Mouse (Mus musculus) v-Abl transformed pro-B cells (cell line): ENCODE results near the gene Phf14.

Source experiments
- in situ Hi-C, 2 experiments: fragments of 400-800 bp; cut with MboI; formaldehyde crosslinking; loops; one replicate each; pipeline ENCODE4 v1.15.1; 2025; ENCODE audit not compliant: unreplicated experiment in 2 of 2

Phf14 gene

DNA sequence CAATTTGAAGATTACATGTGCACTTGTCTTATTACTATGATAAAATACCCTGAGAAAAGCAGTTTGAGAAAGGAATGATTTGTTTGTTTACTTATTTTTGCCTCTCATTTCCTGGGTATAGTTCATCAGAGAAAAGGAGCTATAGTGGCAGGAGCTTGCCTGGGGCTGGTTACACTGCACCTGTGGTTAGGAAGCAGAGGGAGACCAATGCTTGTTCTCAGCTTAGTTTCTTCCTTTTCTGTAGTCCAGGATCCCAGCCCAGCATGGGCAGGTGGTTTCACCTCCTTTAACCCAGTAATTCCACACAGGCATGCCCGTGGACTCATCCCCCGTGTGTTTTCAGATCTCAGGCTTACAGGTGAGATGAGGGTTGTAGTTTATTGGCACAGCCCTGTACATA lies 107.1 kb downstream of the Phf14 start:
- in situ Hi-C loops: no loop called here

DNA sequence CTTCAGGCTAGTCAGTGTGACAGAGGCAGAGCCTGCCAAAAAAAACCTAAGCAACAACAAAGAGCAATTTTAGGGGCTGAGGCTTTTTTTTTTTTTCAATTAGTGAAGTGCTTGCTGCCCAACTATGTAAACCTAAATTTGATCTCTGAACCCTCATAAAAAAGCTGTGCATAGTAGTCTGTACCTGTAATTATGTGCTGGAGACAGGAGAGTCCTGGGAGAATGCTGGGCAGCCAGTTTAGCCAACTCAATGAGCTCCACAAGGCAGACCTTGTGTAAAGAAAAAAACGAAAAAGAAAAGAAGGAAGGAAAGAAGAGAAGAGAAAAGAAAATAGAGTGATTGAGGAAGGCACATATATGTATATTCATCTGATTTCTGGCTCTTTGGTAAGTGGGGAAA lies 112.1 kb downstream of the Phf14 start:
- in situ Hi-C loops: loop anchor here in 1 of 2 experiments (5.0 kb wide), 1 partner anchor 98 kb away; no protein-coding TSS in a partner anchor

GRCm38 (mm10) chr6:12020156-12020555 lies 112.5 kb downstream of the Phf14 start:
- in situ Hi-C loops: loop anchor here in 1 of 2 experiments (5.0 kb wide), 1 partner anchor 97 kb away; no protein-coding TSS in a partner anchor

DNA sequence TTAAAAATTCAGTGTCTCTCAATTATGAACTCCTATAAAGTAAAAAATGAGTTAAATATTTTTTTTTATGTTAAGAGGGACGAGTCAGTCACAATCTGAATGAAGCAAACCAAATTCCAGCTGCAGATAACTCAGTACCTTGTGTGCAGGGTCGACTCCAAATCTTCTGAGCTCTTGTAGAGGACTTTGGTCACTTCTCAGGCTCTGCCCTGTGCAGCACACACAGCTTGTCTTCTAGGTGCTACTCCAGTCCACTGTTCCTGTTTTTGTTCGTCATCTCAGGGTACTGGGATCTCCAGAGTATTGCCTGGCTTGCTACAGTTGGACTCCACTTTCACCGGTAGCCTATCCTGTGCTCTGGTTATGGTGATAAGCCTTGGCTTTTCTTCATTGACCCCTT lies 113.1 kb downstream of the Phf14 start:
- in situ Hi-C loops: loop anchor here in 1 of 2 experiments (5.0 kb wide), 1 partner anchor 97 kb away; no protein-coding TSS in a partner anchor

DNA sequence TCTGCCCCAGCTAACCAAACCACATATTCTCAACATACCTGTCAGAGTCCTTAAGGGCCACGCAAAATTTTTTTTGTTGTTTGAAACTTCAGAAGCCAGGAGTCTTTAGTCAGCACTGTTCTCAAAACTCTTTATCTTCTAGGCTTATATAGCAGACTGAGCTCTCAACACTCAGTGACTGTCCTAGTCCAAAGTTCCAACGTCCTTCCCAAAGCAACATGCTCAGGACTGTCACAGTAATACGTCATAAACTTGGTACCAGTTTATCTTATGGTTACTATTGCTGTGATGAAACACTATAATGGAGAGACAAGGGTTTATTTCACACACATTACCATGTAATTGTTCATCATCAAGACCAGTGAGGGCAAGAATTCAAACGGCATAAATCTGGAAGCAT lies 113.9 kb downstream of the Phf14 start:
- in situ Hi-C loops: loop anchor here in 1 of 2 experiments (5.0 kb wide), 1 partner anchor 96 kb away; no protein-coding TSS in a partner anchor

GRCm38 (mm10) chr6:12023395-12023794 lies 115.8 kb downstream of the Phf14 start:
- in situ Hi-C loops: loop anchor here in 1 of 2 experiments (5.0 kb wide), 1 partner anchor 94 kb away; no protein-coding TSS in a partner anchor

- in situ Hi-C loops: no loop called here
Observed at GRCm38 (mm10) chr6:12026804-12027537, 119.4 kb downstream of the Phf14 start.

- in situ Hi-C loops: no loop called here
Observed at GRCm38 (mm10) chr6:12034561-12034960, 127.0 kb downstream of the Phf14 start.

GRCm38 (mm10) chr6:12038268-12038667 lies 130.7 kb downstream of the Phf14 start:
- in situ Hi-C loops: no loop called here

- in situ Hi-C loops: no loop called here
Observed at GRCm38 (mm10) chr6:12052884-12053283, 145.3 kb downstream of the Phf14 start.

- in situ Hi-C loops: no loop called here
Observed at GRCm38 (mm10) chr6:12054149-12054548, 146.5 kb downstream of the Phf14 start.

DNA sequence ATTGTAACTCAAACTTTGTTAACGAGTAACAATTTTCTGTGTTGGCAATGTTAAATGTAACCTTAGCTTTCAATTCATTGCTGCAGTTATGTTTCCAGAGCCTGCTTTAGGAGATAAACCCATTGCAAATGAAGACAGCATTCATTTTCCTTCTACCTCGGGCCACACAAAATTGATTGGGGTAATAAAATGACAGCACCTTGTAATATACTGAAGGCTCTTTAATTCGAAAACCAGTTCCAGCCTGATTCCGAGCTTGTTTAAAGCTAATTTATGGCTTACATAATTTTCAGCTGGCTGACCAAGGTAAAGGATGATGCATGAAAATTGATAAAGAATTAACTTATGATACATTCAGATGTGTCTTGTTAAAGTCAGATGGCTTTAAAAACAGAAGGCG lies 151.1 kb downstream of the Phf14 start:
- in situ Hi-C loops: no loop called here

DNA sequence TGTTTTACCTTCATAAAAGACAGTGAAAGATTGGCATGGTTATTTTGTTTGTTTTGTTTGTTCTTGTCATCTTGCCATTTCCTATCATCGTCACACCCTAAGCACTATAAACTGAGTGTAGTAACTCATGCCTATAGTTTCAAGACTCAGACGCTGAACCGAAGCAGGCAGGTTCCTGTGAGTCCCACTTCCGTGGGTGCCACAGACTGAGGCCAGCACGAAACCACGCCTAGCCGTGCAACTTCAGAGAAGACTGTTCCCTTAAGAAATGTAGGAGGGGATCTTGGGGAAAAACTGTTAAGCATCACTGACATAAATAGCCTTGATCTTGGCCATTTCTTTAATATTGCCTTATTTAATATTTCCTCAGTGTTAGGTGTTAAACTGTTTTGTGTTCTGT lies 152.4 kb downstream of the Phf14 start:
- in situ Hi-C loops: no loop called here

- in situ Hi-C loops: no loop called here
Observed at GRCm38 (mm10) chr6:12060452-12061140, 153.0 kb downstream of the Phf14 start.

DNA sequence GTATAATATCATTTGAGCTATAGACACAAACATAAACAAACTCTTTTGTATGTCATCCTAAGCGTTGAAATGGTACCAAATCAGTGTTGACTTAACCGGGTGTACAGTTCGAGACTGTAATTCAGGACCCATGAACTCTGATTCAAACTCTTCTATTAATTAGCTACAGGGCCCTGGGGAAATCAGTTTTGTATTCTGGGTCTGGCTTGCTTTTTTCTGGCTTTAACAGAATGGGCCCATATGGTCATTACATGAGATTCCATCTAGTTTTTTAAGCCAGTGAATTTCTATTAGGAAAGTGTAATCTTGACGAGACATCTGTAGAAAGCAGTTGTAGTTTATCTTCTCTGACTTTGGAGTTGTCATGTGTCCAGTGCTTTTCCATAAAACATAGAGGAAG lies 160.3 kb downstream of the Phf14 start:
- in situ Hi-C loops: no loop called here

DNA sequence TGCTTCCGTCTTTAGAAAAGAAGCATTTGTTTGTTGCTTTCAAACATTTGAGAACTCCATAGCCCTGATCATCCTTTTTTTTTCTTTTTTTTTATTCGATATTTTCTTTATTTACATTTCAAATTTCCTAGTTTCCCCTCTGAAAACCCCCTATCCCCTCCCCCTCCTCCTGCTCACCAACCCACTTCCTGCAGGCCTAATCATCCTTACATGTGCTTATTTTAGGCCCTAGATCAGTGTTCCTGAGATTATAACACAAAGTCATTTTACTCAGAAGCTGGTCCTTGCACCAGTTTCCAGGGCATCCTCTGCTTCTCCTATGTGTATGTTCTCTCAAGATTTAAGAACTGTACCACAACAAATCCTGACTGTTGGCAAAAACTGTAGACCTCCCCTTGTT lies 161.7 kb downstream of the Phf14 start:
- in situ Hi-C loops: no loop called here

DNA sequence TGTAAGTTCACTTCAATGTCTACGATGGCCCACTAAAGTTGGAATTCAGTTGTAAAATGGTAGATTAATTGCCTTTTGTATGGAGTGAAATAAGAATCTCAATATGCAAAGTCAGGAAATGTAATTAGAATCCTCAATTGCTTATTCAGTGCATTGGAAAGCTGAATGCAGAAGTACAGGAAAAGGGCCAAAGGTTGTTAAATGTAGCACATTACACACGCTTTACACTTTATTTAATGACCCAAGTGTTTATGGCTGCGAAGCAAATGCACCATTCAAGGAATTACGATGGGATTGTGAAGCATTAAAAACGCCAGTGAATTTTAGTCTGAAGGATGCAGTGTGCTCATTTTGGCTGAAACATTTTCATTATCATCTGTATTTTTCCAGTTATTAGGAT lies 167.0 kb downstream of the Phf14 start:
- in situ Hi-C loops: no loop called here

DNA sequence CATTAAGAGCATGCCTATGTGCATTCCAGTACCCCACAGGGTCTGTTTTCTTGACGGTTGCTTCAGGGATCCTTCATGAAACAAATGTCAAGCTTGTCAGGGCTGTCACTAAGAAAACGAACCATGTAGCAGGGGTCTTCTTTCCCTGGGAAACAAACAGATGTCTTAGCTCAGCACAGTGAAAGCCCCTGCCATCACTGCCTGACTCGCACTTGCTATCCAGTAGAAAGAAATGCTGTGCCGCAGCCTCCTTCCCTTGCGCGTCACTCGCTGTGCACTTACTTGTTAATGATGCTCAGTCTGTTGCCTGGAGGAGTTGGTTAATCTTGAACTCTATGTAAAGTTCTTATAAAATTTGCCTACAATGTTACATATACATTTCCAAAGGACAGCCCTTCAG lies 169.7 kb downstream of the Phf14 start:
- in situ Hi-C loops: no loop called here

GRCm38 (mm10) chr6:12077880-12078618 lies 170.4 kb downstream of the Phf14 start:
- in situ Hi-C loops: no loop called here

GRCm38 (mm10) chr6:12079260-12079659 lies 171.7 kb downstream of the Phf14 start:
- in situ Hi-C loops: no loop called here

GRCm38 (mm10) chr6:12080423-12080822 lies 172.8 kb downstream of the Phf14 start:
- in situ Hi-C loops: no loop called here
